Mouse (Mus musculus) thymus, postnatal 4 days (tissue): ENCODE measurements around the gene Ripor1.
"Not testable (repeated sequence)": the region's sequence is repeated elsewhere in the genome, so short reads cannot be mapped to it uniquely, and the experiment has no call there.

Experiments used
- DNase-seq: peaks from one replicate; pipeline ENCODE4 v3.0.0; 2021

Gene Ripor1

DNA sequence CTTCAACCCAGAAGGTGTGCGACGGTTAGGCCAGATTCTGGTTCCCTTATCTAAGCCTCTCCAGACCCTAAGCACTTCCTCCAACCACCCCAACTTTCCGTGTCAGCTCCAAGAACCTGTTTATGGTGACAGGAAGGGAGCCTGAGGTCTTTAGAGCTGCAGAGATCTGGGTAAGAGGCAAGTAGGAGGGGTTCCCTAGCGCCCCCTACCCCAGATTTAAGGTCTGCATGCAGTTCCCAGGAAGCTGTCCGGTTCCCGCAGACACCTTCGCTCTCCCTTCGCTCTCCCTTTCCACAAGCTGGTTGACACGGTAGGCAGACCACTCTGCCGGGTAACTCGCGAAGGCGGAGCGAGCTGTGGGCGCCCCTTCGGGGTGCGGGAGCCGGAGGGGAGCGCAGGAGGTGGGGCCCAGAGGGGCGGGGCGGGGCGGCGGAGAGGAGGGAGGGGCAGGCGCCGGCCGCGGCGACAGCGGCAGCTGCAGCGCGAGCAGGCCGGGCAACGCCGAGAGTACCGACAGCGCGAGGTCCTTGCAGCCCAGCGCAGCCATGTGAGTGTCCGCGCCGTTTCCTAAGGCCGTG, at the start of gene Ripor1:
Gene Ripor1 (plus strand): TSS at position 452 of the 578 bp plus-strand sequence.
- DNase-seq, result peak; percentile 94

DNA sequence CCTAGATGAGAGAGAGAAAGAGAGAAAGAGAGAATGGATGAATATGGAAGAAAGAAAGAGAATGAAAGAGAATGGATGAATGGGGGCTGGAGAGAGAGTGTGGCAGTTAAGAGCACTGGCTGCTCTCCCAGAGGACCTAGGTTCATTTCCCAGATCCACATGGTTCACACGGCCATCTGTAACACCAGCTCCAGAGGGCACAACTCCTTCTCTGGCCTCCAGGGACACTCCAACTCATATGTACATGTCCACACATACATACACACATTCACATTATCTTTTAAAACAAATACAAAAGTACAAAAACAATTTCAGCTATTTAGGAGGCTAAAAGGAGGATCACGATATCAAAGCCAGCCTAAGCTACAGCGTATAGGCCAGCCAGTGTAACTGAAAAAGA, 42.2 kb upstream of the Ripor1 start:
- no peak for DNase-seq

DNA sequence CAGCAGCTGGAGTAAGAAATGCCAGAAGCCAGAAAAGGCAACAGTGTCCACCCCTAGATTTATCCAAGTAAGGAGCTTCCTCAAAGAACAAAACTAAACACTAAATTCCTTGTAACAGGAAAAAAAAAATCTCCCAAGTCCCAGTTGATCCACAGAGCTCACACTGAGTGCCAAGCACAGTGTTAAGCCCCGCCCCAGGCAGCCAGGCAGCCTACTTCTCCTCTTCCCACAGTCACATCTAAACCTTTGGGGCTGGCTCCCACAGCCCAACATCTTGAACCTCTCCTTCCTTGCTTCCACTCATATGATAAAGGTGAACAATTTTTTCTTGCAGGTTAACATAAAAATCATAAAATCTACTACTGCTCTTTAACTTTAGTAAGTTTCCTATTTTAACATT, 41.2 kb upstream of the Ripor1 start:
- no peak for DNase-seq

DNA sequence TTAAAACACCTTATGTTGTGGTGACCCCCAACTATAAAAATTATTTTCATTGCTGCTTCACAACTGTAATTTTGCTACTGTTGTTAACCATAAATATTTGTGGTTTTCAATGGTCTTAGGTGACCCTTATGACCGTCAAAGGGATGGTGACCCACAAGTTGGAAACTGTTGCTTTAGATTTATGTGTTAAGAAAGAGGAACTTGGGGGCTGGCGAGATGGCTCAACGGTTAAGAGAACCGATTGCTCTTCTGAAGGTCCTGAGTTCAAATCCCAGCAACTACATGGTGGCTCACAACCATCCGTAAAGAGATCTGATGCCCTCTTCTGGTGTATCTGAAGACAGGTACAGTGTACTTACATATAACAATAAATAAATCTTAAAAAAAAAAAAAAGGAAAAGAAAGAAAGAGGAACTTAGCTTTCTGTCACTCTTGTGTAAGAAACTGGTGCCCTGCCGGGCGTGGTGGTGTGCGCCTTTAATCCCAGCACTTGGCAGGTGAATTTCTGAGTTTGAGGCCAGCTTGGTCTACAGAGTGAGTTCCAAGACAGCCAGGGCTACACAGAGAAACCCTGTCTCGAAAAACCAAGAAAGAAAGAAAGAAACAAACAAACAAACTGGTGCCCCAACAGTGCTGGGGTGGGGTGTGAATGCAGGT, 40.4 kb upstream of the Ripor1 start:
- not testable (repeated sequence) for DNase-seq

DNA sequence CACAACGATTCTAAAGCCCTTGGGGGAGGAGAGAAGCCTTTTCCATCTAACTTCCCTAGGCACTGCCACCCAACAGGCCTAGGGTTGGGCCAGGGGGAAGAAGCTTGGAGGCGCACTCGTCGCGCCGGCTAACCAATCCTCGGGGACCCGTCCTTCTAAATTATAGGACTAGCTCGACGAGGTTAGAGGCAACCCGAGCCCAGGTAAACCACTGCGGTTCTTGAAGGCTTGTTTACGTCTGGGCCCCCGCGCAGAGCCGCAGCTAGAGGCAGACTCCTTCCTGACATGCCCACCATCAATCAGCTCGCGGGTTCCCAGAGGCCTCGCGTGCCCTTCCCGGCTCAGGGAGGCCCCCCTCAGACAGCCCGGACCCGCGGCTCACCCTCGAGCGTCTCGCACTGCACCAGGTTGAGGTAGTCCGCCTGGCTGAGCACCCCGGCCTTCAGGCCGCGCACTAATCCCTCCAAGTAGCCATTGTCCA, 39.6 kb upstream of the Ripor1 start:
- no peak for DNase-seq

DNA sequence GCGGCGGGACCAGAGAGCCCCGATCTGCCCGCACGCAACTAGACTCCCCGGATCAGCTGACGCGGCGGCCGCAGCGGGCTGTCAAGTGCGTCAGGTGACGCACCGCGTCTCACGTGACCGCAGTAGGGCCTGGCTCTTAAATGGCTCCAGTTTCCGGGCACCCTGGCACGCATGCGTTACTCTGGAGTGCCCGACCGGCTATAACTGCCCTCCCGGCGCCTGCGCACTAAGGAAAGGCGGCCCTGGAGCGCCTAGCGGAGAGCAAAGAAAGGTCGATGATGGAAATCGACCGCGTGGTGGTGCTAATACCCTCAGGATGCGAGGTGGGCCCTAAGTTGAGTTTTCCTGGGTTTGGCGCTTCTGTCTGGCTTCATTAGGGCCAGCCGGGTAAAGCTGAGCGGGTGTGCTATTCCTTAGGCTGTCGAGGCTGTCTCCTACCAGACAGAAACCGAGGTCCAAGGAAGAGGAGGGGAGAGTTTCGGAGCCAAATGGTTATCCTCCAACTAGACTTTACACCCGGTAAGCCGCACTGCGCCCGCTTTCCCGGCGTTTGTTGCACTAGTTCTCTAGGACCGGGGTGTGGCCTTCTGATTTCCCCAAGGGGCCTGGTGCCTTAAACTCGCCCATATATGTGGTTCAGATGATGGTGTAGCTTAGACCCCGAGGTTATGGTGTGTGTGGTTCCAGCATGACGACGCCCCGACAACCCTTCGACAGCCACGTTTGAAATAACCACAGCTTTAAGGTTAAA, 38.9 kb upstream of the Ripor1 start, which contains the start of gene Atp6v0d1:
Gene Atp6v0d1 (minus strand): TSS at position 96 of the 751 bp plus-strand sequence.
- DNase-seq, result peak; percentile 99

DNA sequence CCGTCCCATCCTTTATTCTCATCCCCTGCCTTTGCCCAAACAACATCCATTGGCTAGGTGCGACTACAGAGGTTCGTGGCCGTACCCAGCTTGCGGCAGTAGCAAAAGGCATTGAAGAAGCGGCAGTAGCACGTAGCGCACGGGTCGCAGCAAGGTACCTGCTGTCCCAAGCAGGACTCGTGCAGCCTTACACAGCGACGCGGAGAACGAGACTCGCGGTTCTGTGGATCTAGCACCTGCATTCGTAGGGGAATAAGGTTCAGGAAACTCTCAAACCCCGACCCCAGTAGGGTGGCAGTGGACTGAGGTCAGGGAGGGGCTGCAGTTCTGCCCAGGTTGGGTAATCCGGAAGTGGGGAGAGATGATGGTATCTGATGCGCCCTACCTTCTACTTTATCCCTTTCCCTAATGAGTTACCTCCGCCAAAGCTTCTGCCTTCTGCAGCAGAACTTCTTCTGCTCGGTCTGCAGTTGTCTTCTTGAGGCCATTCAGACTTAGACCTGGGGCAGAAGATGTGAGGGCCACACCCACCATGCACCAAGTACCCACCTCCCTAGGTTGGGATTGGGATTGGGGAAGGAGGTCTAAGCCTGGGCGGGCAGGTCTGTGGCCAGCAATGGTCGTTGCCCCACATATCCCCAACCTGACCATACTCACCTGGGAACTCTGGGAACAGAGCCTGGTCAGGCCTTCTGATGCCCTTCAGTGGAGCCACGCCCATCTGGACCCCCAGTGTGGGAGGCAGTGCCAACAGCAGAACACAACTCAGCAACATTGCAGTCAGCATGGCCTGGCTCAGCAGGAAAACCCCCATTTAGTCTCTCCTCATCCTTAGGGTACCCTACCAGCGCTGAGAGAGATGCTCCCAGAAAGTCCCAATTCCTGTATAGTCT, 38.1 kb upstream of the Ripor1 start:
- peak; percentile 64 for DNase-seq

DNA sequence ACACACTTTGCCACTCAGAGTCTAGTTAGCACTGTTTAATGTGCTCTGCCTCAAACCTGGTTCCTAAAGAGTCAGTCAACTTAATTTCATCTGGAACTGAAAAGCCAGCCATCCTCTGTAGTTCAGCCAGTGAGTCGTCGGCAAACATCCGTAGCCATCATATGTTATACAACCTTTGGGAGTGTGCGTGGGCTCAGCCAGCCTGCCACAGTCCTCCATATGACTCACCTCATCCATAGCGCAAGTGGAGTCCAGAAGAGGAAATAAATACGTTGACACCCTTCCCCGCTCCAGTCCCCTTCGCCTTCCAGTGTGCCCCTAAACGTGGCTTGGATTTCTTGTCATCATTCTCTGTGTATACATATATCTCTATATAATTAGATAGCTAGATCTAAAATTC, 33.2 kb upstream of the Ripor1 start:
- DNase-seq, result no peak

DNA sequence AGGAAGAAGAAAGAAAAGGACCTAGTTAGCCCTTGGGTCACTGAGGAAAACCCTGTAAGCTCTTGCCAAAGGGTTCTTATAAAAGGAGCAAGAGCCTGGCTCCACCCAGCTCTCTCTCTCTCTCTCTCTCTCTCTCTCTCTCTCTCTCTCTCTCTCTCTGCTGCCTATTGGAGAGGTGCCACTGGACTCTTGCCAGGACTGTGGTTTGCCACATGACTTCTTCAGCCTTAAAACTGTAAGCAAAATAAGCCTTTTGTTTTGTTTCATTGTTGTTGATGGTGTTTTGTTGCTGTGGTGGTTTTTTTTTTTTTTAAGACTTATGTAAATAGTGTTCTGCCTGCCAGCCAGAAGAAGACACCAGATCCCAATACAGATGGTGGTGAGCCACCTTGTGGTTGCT, 31.6 kb upstream of the Ripor1 start:
- no peak for DNase-seq

DNA sequence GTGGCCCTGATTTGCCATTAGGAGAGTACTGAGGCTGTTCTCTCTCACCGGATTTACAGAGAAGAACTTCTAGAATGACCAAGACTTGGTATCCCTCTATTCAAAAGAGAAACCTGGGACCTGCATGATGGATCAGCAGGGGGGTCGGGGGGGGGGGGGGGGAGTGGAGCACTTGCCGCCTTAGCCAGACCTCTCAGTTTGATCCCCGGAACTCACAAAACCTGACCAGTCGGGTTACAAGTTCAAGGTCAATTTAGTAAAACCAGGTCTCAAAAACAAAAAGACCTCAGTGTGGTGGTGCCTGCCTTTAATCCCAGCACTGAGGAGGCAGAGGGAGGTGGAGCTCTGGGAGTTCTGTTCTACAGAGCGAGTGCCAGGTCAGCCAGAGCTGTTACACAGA, 30.3 kb upstream of the Ripor1 start:
- DNase-seq, result no peak

DNA sequence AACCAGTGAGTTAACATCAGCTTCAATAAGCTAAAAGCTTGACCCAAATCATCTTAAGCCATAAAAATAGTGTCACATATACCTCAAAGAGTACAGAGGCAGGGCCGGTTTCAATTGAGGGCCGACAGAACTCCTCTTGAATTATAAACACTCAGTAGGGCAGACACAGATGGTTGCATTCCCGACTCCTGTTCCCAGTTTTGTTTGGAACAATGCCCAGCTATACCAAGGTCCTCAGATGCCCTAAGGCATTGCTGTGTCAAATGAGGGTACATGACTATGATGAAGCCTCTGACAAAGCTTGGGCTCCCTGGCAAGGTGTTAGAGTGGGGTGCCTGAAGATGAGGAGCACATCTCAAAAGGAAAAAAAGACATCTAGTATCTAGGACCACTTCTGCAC, 29.5 kb upstream of the Ripor1 start:
- DNase-seq, result no peak

DNA sequence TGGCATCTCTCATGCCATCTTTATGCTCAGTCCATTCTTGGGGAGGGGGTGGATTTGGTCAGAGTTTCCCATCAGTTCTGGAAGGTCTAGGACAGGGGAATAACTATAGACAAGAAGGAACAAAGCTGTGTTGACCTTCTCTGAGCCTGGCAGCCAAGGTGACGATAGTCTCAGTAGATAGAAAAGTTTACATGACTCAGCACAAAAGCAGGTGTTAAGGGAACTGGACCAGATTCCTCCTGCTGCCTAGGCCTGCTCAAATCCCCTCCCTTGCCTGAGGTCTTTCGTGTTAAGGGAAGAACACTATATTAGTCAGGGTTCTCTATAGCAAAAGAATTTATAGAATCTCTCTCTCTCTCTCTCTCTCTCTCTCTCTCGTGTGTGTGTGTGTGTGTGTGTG, 25.3 kb upstream of the Ripor1 start:
- DNase-seq, result no peak

DNA sequence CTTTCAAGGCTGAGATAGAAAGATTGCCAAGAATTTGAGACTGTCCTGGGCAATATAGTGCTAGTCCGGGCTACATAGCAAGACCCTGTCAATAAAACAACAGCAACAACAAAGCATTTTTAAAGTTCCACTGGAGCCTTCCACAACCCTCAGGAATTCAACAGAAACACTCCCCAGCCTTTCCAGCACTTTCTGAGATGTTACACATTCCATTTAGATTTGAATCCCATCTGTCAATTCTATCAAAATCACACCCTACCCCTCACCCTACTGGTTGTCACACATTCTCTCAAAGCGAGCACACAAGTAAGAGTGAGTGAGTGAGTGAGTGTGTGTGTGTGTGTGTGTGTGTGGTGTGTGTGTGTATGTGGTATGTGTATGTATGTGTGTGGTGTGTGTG, 12.6 kb upstream of the Ripor1 start:
- DNase-seq, result no peak

DNA sequence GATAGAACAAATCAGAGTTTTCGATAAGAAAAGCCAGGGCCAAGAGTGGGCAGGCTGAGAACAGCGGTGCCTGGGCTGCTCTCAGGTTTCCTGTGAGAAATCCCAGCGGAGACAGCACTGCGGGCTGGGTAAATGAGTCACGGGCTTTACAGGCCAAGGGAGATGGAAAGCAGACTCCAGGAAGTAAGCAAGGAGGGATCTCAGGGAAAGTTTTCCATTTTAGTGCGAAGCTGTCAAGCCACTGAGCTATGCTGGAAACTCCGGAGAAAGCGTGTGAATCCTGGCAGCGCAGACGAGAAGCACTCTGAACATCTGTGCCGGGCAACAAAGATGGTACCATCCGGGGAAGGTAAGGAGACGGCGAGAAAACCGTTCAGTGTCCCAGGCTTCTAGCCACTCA, 11.2 kb upstream of the Ripor1 start:
- DNase-seq, result peak; percentile 41

DNA sequence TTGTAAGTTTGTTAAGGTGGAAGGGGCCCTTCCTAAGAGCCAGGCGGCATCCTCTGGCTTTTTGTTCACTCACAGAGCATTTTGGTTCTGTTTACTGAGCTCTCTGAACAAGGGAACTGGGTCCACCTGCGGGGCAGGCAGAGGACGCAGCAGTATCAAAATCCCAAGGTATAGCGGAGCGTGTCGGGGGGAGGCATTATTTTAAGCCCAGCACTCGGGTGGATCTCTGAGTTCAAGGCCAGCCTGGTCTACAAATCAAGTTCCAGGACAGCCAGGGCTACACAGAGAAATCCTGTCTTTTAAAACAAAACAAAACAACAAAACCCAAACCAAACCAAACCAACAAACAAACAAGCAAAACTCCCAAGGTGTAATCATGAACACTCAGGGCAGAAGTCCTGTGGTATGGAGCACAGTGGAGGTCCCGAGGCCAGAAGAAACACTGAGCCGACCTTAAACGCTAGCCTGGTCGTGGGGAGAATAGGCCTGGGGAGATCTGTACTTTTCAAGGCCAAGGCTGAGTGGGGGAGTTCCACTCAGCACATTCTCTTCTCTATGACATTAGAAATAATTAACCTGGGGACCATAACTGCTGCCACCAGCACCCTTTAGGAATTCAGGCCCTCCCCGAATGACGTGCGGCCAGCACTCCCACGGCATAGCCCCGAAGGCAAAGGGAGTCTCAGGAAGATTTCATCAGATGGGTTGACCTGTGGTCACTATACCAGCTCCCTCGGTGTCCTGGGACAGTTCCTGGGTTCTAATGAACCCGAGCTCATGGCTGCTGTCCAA, 10.4 kb upstream of the Ripor1 start:
- peak; percentile 39 for DNase-seq

DNA sequence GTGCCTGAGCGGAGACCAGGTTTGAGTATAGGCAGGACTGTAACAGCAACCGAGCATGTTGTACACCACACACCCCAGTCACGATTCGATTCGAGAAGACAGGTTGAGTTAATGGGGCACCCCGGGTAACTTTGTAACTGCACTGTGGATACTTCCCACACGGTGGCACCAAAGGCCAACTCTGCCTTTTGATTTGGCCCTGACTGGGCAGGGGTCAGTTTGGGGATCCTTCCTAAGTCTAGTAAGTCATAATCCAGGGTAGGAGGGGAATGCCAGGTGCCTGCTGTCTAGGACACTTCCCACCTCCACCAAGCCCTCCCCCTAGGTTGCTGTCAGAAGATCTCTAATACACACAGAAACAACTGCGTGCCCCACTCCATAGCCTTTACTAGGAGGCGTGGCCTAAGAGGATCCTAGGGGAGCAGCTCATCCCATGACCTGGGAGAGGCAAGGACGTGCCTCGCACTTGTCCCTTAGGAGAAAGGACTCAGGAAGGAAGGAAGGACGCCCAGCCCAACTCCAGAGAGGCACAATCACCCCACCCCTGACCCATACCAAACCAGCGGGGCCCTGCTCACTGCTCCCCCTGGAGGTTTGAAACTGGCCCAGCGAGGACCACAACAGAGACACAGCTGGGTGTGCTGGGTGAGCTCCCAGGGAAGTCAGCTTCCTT, 8.6 kb upstream of the Ripor1 start:
- DNase-seq, result peak; percentile 88

DNA sequence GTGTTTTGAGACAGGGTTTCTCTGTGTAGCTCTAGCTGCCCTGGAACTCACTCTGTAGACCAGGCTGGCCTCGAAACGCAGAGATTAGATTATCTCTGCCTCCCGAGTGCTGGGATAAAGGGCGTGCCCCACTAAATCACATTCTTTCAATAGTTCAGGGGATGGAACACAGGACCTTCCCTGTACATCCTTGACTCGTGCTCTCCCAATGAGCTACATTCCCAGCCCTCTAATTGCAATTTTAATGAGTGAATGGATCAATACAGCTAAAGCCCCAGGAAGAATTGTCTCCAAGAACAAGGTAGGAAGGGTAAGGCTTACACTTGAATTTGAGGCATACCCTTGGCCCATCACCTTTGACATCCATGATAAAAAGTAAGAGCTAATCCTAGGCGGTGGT, 6.3 kb upstream of the Ripor1 start:
- DNase-seq, result no peak

DNA sequence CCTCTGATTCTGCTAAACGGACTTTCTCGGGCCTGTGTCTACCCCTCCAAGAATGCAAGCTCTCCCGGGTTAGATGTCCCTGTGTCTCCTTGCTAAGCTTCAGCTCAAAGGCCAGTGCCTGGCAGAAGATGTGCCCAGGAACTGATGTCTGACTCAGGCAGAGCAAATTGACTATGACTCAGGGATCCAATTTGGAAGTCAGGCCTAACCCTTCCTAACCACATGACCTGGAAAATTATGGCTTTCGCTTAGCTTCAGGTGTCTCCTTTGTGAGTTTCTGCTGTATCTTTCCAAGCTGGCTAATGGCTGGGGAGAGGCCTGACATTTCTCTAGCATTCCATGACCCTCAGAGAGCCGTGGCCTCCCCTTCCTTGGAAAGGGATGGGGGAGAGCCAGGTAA, 3.8 kb upstream of the Ripor1 start:
- no peak for DNase-seq

DNA sequence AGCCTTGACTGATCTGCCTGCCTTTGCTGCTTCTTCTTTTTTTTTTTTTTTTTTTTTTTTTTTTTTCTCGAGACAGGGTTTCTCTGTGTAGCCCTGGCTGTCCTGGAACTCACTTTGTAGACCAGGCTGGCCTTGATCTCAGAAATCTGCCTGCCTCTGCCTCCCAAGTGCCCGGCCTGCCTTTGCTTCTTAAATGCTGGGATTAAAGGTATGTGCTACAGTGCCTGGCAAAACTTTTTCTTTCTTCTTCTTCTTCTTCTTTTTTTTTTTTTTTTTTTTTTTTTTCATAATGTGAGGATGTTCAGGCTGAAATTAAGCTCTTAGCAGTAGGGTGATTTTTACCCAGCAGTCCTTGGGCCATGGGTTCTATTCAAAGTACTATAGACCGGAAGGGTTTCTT, 2.5 kb upstream of the Ripor1 start:
- not testable (repeated sequence) for DNase-seq

DNA sequence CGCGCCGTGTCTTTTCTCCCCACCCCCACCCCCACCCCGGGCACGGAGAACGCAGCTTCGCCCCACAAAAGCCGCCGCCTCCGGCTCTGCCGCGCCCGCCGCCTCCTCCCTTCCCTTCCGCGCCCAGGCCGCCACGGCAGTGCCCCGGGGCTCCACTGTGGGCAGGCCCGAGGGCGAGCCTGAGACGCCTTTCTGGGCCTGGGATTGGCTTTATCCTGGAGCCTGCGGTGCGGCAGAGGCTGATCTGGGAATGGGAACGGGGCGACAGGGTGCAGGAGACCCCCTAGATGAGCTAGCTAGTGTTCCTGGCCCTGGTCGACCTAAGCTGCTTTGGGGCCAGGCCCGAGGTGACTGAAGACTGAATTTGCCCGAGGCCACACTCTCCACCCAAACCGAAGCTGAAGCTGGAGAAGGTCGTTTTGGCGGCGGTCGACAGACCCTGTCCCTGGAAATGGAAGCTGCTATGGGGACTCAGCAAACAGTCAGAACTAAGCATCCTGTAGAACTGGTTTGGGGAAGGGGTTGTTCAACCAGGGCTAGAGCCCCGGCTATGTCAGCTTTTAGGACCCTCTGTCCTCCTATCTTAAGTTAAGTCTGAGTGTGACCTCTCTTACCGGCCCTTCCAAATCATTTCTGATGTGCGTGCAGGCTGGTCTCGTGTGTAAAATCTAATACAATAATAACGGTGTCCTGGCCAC, 585 bp downstream of the Ripor1 start:
- peak; percentile 80 for DNase-seq
